Mouse (Mus musculus): ENCODE measurements around the gene Btg3. TPM values are rescaled to one million over a fixed set of nuclear protein-coding genes. Genes with fewer than 3 reads are reported as not detected.

Gene Btg3
- polyA plus RNA-seq, 1 experiment: 17.0 TPM

DNA sequence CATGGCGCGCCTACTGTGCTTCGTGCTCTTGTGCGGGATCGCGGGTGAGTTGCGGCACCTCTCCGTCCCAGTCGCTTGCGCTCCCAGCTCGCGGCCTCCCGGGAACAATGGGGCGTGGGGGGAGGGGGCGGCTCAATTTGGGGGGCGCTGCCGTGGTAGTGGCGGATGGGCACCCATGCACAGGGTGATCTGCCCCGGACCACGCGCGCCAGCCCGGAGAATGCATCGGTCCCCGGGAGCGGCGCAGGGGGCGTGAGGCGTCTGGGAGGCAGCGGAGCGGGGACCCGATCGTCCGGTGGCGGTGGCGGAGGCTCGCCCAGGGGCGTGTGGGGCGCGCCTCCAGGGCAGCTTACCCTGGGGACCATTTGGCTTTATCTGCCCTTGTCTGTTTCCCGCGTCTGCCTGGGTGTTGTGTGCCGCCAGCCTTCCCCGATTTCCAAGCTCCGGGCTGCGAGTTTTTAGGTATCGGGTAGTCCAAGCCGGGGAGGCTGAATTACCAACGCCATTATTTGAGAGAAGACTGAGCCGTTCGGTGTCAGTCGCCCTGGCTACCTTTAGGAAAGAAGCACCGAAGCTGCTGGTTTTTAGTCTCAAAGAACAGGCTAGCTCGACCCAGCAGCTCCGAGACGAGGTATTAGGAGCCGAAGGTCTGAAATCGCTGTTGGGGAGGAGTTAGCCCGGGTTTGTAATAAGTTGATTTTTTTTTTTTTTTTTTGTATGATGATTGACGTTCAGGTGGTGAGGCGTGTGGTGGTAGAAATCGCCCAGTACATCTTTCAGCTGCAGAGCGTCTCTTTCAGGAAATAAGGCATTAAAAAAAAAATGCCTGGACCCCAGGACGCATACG is 74.9 kb downstream of the Btg3 start:
- Histone ChIP-seq H3K4me2 (ENCODE audit: low read depth) (peak overlapping the region; percentile 69), H3K36me3 (ENCODE audit: control insufficient read depth, insufficient read depth) (no peaks in the 10 kb centered on the region), H3K79me2 (ENCODE audit: control insufficient read depth, insufficient read depth) (no peaks in the 10 kb centered on the region), H3K27me3 (ENCODE audit: control insufficient read depth, insufficient read depth, insufficient read length) (no peaks in the 10 kb centered on the region), H3ac (ENCODE audit: control insufficient read depth, insufficient read length) (peak overlapping the region; percentile 57), H3K4me3 (peak overlapping the region; percentile 25)
- no peak for TF ChIP-seq MYOG (IDR thresholded peaks at IDR 0.05; ENCODE audit: control insufficient read depth in 1 of 3, insufficient read depth in 1 of 3, insufficient read length in 2 of 3, low read depth in 2 of 3)

DNA sequence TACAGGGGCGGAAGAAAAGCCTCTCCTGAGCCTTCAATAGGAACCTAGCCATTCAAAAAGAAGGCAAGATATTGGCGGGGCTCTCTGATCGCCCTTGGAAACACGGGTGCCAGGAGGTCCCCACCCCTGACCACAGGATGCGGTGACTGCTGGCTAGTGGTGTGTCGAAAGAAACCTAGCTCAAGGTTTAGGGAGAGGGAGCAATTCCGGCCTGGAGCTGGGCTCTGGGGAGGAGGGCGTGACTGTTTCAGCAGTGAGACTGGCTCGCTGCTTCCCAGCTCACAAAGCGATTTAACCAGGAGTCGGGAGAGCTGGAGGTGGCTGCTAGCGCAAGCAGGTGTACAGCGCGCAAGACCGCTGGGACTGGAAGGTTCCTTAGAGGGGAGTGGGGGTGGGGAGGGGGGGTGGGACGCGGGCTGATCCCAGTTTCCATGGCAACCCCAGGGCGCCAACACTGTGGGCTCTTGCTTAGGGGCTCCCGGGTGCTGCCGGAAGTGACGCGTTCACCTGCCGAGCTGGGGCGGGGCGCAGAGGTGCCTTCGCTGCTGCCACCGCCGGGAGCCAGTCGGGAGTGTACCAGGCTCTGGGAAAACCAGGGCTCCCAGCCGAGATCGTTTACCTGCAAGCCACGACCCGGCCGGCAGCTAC is 75.7 kb downstream of the Btg3 start, which contains the start of gene Cxadr:
Gene Cxadr, plus strand, starts transcription at position 307 of the 648 bp plus-strand sequence.
- TF ChIP-seq SRF (IDR thresholded peaks at IDR 0.05; ENCODE audit: control insufficient read depth, insufficient read length, low read depth) (no peak), E2F4 (IDR thresholded peaks at IDR 0.05; ENCODE audit: insufficient read depth) (no peak), POLR2A (IDR thresholded peaks at IDR 0.05; ENCODE audit: insufficient read length, low read depth) (no peak), MAX (IDR thresholded peaks at IDR 0.05; ENCODE audit: low read depth) (no peak), CEBPB (IDR thresholded peaks at IDR 0.05; ENCODE audit: insufficient read depth, poor library complexity, severe bottlenecking) (no peak), TCF3 (IDR thresholded peaks at IDR 0.05; ENCODE audit: insufficient read length, low read depth) (no peak), POLR2AphosphoS2 (IDR thresholded peaks at IDR 0.05; ENCODE audit: insufficient read length, low read depth) (no peak), MYOG (IDR thresholded peaks at IDR 0.05; ENCODE audit: control insufficient read depth in 1 of 3, insufficient read depth in 1 of 3, insufficient read length in 2 of 3, low read depth in 2 of 3) (no peak), TCF12 (IDR thresholded peaks at IDR 0.05; ENCODE audit: insufficient read depth, poor library complexity, severe bottlenecking) (no peak), REST (IDR thresholded peaks at IDR 0.05; ENCODE audit: insufficient read depth, insufficient read length) (no peak), USF1 (IDR thresholded peaks at IDR 0.05; ENCODE audit: low read depth) (no peak), MYOD1 (IDR thresholded peaks at IDR 0.05; ENCODE audit: control insufficient read depth in 1 of 3, insufficient read length in 2 of 3, low read depth in 2 of 3) (no peak)
- Histone ChIP-seq H3K27me3 (ENCODE audit: control insufficient read depth, insufficient read depth, insufficient read length) (no peaks in the 10 kb centered on the region), H3ac (ENCODE audit: control insufficient read depth, insufficient read length) (peak within 1 kb of the TSS; percentile 57), H3K79me2 (ENCODE audit: control insufficient read depth, insufficient read depth) (no peaks in the 10 kb centered on the region), H3K36me3 (ENCODE audit: control insufficient read depth, insufficient read depth) (no peaks in the 10 kb centered on the region), H3K4me2 (ENCODE audit: low read depth) (peak within 1 kb of the TSS; percentile 69), H3K4me3 (peak within 1 kb of the TSS; percentile 25)

DNA sequence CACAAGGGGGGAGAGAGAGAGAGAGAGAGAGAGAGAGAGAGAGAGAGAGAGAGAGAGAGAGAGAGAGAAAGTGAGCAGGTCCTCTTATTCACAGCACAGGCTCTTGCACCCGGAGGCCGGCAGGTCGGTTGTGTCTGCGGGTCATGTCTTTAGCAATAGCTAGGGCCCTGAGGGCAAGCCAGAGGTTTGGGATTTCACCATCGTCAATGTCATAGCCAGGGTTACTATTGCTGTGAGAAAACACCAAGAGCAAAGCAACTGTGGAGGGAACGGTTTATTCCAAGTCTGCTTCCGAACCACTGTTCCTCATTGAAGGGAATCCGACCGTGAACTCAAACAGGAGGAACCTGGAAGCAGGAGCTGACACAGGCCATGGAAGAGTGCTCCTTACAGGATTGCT is 80.9 kb downstream of the Btg3 start:
- Histone ChIP-seq H3K4me2 (ENCODE audit: low read depth) (no peak overlapping the region), H3ac (ENCODE audit: control insufficient read depth, insufficient read length) (no peak overlapping the region), H3K36me3 (ENCODE audit: control insufficient read depth, insufficient read depth) (no peaks in the 10 kb centered on the region), H3K4me3 (no peak overlapping the region), H3K79me2 (ENCODE audit: control insufficient read depth, insufficient read depth) (no peaks in the 10 kb centered on the region), H3K27me3 (ENCODE audit: control insufficient read depth, insufficient read depth, insufficient read length) (no peaks in the 10 kb centered on the region)
- TF ChIP-seq MYOD1 (IDR thresholded peaks at IDR 0.05; ENCODE audit: control insufficient read depth in 1 of 3, insufficient read length in 2 of 3, low read depth in 2 of 3): no peak
- TF ChIP-seq USF1 (IDR thresholded peaks at IDR 0.05; ENCODE audit: low read depth): no peak
- TF ChIP-seq CEBPB (IDR thresholded peaks at IDR 0.05; ENCODE audit: insufficient read depth, poor library complexity, severe bottlenecking): no peak
- TF ChIP-seq SRF (IDR thresholded peaks at IDR 0.05; ENCODE audit: control insufficient read depth, insufficient read length, low read depth): no peak
- no peak for TF ChIP-seq TCF3 (IDR thresholded peaks at IDR 0.05; ENCODE audit: insufficient read length, low read depth)
- TF ChIP-seq REST (IDR thresholded peaks at IDR 0.05; ENCODE audit: insufficient read depth, insufficient read length): no peak
- TF ChIP-seq MAX (IDR thresholded peaks at IDR 0.05; ENCODE audit: low read depth): no peak
- no peak for TF ChIP-seq MYOG (IDR thresholded peaks at IDR 0.05; ENCODE audit: control insufficient read depth in 1 of 3, insufficient read depth in 1 of 3, insufficient read length in 2 of 3, low read depth in 2 of 3)
- no peak for TF ChIP-seq E2F4 (IDR thresholded peaks at IDR 0.05; ENCODE audit: insufficient read depth)

DNA sequence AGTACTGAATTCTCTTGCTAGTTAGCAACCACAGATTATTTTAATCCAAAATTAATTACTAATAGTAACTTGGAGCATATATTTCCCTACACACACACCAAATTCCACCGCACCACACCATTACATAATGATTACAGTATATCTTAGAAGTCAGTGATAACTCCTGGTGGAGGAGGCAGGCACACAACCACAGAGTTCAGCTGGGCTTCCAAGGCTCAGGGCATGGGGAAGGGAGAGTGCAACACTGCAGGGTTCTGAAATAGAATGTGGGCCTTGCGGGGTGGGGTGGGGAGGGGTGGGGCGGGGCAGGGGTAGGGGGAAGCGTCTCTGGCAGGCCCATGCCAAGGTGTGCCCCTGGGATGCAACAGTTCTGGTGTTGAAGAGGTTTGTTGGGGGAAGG is 81.4 kb downstream of the Btg3 start:
- H3K27me3 ChIP-seq (ENCODE audit: control insufficient read depth, insufficient read depth, insufficient read length): no peaks in the 10 kb centered on the region
- H3ac ChIP-seq (ENCODE audit: control insufficient read depth, insufficient read length): no peak overlapping the region
- H3K79me2 ChIP-seq (ENCODE audit: control insufficient read depth, insufficient read depth): no peaks in the 10 kb centered on the region
- TF ChIP-seq USF1 (IDR thresholded peaks at IDR 0.05; ENCODE audit: low read depth): no peak
- no peak for TF ChIP-seq TCF3 (IDR thresholded peaks at IDR 0.05; ENCODE audit: insufficient read length, low read depth)
- no peak for TF ChIP-seq SRF (IDR thresholded peaks at IDR 0.05; ENCODE audit: control insufficient read depth, insufficient read length, low read depth)
- TF ChIP-seq MYOG (IDR thresholded peaks at IDR 0.05; ENCODE audit: control insufficient read depth in 1 of 3, insufficient read depth in 1 of 3, insufficient read length in 2 of 3, low read depth in 2 of 3): no peak
- no peak for TF ChIP-seq POLR2AphosphoS2 (IDR thresholded peaks at IDR 0.05; ENCODE audit: insufficient read length, low read depth)
- TF ChIP-seq POLR2A (IDR thresholded peaks at IDR 0.05; ENCODE audit: insufficient read length, low read depth): no peak
- TF ChIP-seq TCF12 (IDR thresholded peaks at IDR 0.05; ENCODE audit: insufficient read depth, poor library complexity, severe bottlenecking): no peak
- TF ChIP-seq MYOD1 (IDR thresholded peaks at IDR 0.05; ENCODE audit: control insufficient read depth in 1 of 3, insufficient read length in 2 of 3, low read depth in 2 of 3): no peak
- no peak for TF ChIP-seq E2F4 (IDR thresholded peaks at IDR 0.05; ENCODE audit: insufficient read depth)
- no peak for TF ChIP-seq CEBPB (IDR thresholded peaks at IDR 0.05; ENCODE audit: insufficient read depth, poor library complexity, severe bottlenecking)
- TF ChIP-seq MAX (IDR thresholded peaks at IDR 0.05; ENCODE audit: low read depth): no peak
- TF ChIP-seq REST (IDR thresholded peaks at IDR 0.05; ENCODE audit: insufficient read depth, insufficient read length): no peak
- no peak overlapping the region for H3K4me2 ChIP-seq (ENCODE audit: low read depth)
- H3K4me3 ChIP-seq: no peak overlapping the region
- H3K36me3 ChIP-seq (ENCODE audit: control insufficient read depth, insufficient read depth): no peaks in the 10 kb centered on the region
